Mouse (Mus musculus): ENCODE results near the gene Hist1h3a. TPM values are rescaled to one million over a fixed set of nuclear protein-coding genes. Genes with fewer than 3 reads are reported as not detected.
A peak's percentile ranks its signal among the peaks of the same experiment; 100 is the strongest.

Hist1h3a gene
- polyA plus RNA-seq, 1 experiment from 2014 or later = 3.6 TPM

DNA sequence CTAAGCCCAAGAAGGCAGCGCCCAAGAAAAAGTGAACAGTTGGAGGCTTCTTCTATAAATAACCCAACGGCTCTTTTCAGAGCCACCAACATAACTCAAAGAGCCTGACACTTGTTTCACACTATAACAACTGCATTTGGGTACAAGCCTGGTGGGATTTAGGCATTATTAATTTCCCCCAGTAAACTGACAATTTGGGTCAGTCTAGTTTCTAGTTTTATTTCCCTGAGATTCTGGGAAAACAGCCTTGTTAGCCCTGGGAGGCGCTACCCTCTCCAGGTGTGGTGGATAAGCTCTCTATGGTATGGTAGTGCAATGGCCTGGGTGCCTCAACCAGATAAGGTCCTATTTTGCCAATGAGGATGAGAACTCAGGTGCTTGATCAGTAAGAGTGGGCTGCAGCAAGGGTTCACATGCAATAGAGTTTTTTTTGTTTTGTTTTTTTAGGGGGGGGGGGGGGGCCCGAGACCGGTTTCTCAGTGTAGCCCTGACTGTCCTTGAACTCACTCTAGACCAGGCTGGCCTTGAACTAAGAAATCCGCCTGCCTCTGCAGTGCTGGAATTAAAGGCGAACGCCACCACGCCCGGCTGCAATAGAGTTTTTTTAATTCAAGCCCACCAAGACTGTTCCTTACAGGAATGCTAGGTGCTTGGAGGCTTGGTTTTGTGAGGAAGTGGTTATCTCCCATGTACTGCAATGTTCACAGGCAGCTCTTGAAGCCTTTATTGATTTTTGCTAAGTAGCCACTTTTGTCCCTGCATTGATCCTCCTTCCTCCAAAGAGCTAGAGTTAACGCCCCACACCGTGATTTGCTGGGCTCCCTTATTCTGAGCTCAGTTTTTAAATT is 2.4 kb upstream of the Hist1h3a start:
- H3K36me3 ChIP-seq (replicated peaks) = no peaks in the 10 kb centered on the region
- peak overlapping the region; percentile 91 for H3K27ac ChIP-seq
- WGBS = 33% methylated on average over 12 of the region's 12 CpGs
- H3K4me3 ChIP-seq = peak overlapping the region; percentile 61
- H3K4me1 ChIP-seq = peaks cover 43% of the 10 kb centered on the region
- DNase-seq (ENCODE audit: extremely low spot score, low spot score) = peak; percentile 56
- H3K9me3 ChIP-seq = no peaks in the 10 kb centered on the region
- no peaks in the 10 kb centered on the region for H3K27me3 ChIP-seq (ENCODE audit: poor library complexity, severe bottlenecking)

DNA sequence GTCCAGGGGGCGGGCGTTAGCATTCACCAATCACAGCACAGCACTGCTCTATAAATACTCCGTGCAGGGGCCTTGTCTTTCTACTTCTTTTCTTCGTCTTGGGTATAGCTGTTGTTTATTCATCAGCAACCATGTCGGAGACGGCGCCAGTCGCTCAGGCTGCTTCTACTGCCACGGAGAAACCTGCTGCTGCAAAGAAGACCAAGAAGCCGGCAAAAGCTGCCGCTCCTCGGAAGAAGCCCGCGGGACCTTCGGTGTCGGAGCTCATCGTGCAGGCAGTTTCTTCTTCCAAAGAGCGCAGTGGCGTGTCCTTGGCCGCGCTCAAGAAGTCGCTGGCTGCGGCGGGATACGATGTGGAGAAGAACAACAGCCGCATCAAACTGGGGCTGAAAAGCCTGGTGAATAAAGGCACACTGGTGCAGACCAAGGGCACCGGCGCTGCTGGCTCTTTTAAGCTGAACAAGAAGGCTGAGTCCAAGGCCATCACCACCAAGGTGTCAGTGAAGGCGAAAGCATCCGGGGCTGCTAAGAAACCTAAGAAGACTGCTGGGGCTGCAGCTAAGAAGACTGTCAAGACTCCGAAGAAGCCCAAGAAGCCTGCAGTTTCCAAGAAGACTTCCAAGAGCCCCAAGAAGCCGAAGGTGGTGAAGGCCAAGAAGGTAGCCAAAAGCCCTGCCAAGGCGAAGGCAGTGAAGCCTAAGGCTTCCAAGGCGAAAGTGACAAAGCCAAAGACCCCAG is 1.6 kb upstream of the Hist1h3a start, which contains the start of gene Hist1h1a:
Hist1h1a (plus strand) TSS at position 81 of the 738 bp plus-strand sequence.
- no peaks in the 10 kb centered on the region for H3K36me3 ChIP-seq (replicated peaks)
- H3K27me3 ChIP-seq (ENCODE audit: poor library complexity, severe bottlenecking) = no peaks in the 10 kb centered on the region
- H3K9me3 ChIP-seq = no peaks in the 10 kb centered on the region
- 3% methylated on average over 34 of the region's 34 CpGs for WGBS
- H3K4me1 ChIP-seq = peaks cover 47% of the 10 kb centered on the region
- peak within 1 kb of the TSS; percentile 61 for H3K4me3 ChIP-seq
- H3K27ac ChIP-seq = peak within 1 kb of the TSS; percentile 91
- peak; percentile 90 for DNase-seq (ENCODE audit: extremely low spot score, low spot score)

DNA sequence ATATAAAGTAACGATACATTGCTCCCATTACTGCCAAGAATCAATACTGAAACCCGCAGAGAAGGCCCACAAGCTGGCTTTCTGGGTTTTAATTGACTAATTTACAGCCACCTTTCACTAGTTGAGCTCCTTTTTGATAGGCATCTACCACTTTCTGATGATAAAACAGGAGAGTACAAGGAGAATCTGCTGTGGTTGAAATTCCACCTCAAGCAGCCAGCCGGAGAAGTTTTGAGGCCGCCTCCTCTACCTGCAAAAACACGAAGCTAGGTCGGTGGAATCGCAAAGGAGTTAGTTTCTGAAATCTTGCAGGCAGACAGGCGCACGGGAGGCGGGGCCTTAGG is 1.0 kb upstream of the Hist1h3a start:
- no peak for DNase-seq (ENCODE audit: extremely low spot score, low spot score)
- peak overlapping the region; percentile 91 for H3K27ac ChIP-seq

DNA sequence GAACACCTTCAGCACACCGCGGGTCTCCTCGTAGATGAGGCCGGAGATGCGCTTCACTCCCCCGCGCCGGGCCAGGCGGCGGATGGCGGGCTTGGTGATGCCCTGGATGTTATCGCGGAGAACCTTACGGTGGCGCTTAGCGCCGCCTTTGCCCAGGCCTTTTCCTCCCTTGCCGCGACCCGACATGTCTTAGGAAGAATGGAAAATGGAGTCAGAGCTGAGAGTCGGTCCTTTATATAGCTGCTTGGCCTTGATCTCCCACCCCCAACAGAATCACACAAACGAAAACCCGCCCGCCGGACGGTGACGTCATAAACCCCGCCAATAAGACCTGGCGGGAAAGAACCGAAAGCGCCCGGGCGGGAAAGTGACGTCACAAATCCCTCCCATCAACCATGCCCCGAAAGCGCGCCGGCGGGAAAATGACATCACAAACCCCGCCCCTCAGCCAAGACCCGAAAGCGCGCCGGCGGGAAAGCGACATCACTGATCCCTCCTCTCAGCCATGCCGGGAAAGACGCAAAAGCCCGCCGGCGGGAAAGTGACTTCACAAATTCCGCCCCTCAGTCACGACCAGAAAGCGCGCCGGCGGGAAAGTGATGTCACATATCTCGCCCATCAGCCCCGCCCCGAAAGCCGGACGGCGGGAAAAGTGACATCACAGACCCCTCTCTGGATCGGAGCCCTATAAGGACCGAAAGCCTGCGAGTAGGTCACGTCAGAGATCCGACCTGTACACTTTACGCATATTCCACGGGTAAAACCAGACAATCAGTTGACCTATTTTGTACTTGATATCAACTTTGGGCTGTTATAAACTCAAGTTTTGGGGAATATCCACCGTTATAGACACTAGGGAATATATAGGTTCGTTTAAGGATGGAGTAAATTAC is 968 bp downstream of the Hist1h3a start, which contains the start of gene Hist1h4a:
Hist1h4a (minus strand) TSS at position 259 of the 893 bp plus-strand sequence.
- H3K4me1 ChIP-seq = peaks cover 63% of the 10 kb centered on the region
- peak; percentile 100 for DNase-seq (ENCODE audit: extremely low spot score, low spot score)
- under 1% methylated on average over 68 of the region's 72 CpGs for WGBS
- no peaks in the 10 kb centered on the region for H3K27me3 ChIP-seq (ENCODE audit: poor library complexity, severe bottlenecking)
- H3K4me3 ChIP-seq = peak within 1 kb of the TSS; percentile 61
- H3K27ac ChIP-seq = peak within 1 kb of the TSS; percentile 91
- H3K9me3 ChIP-seq = no peaks in the 10 kb centered on the region
- H3K36me3 ChIP-seq (replicated peaks) = no peaks in the 10 kb centered on the region

More for the DNA sequence above, 1.0 kb upstream of the Hist1h3a start:
- peak overlapping the region; percentile 61 for H3K4me3 ChIP-seq
- H3K9me3 ChIP-seq = no peaks in the 10 kb centered on the region
- no peaks in the 10 kb centered on the region for H3K36me3 ChIP-seq (replicated peaks)
- H3K4me1 ChIP-seq = peaks cover 52% of the 10 kb centered on the region
- H3K27me3 ChIP-seq (ENCODE audit: poor library complexity, severe bottlenecking) = no peaks in the 10 kb centered on the region
- 0% methylated on average over 10 of the region's 10 CpGs for whole genome bisulfite sequencing

GRCm38 (mm10) chr13:23760240-23760971 is 1.8 kb downstream of the Hist1h3a start:
- H3K4me1 ChIP-seq = peaks cover 70% of the 10 kb centered on the region
- no peak for DNase-seq (ENCODE audit: extremely low spot score, low spot score)
- WGBS = 3% methylated on average over 23 of the region's 27 CpGs

DNA sequence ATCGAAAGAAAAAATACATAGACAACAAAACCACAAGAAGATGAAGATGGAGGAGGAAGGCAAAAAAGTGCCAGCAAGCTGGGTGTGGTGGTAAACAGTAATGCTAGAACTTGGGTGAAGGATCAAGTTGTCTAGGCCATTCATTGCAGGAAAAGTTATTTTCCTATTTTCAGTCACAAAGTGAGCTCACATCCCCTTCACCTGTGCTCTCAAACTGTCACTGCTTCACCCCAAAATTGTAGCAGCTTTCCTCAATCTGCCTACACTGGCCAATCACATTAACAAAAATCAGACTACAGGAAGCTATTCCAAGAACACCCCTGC is 2.3 kb downstream of the Hist1h3a start:
- Histone ChIP-seq H3K9me3 (no peaks in the 10 kb centered on the region), H3K27ac (peak overlapping the region; percentile 91), H3K4me1 (peaks cover 66% of the 10 kb centered on the region), H3K27me3 (ENCODE audit: poor library complexity, severe bottlenecking) (no peaks in the 10 kb centered on the region), H3K36me3 (replicated peaks) (no peaks in the 10 kb centered on the region), H3K4me3 (peak overlapping the region; percentile 61)
- WGBS = 65% methylated on average over 1 of the region's 1 CpGs
- peak; percentile 58 for DNase-seq (ENCODE audit: extremely low spot score, low spot score)

More at GRCm38 (mm10) chr13:23760240-23760971, 1.8 kb downstream of the Hist1h3a start:
- H3K27me3 ChIP-seq (ENCODE audit: poor library complexity, severe bottlenecking) = no peaks in the 10 kb centered on the region
- H3K36me3 ChIP-seq (replicated peaks) = no peaks in the 10 kb centered on the region
- peak overlapping the region; percentile 61 for H3K4me3 ChIP-seq
- H3K9me3 ChIP-seq = no peaks in the 10 kb centered on the region
- peak overlapping the region; percentile 91 for H3K27ac ChIP-seq

GRCm38 (mm10) chr13:23759251-23759771 is 2.9 kb downstream of the Hist1h3a start:
- Histone ChIP-seq H3K27ac (peak overlapping the region; percentile 91), H3K4me1 (peaks cover 61% of the 10 kb centered on the region), H3K9me3 (no peaks in the 10 kb centered on the region), H3K36me3 (replicated peaks) (no peaks in the 10 kb centered on the region), H3K27me3 (ENCODE audit: poor library complexity, severe bottlenecking) (no peaks in the 10 kb centered on the region), H3K4me3 (no peak overlapping the region)
- WGBS = 84% methylated on average over 3 of the region's 3 CpGs
- no peak for DNase-seq (ENCODE audit: extremely low spot score, low spot score)

DNA sequence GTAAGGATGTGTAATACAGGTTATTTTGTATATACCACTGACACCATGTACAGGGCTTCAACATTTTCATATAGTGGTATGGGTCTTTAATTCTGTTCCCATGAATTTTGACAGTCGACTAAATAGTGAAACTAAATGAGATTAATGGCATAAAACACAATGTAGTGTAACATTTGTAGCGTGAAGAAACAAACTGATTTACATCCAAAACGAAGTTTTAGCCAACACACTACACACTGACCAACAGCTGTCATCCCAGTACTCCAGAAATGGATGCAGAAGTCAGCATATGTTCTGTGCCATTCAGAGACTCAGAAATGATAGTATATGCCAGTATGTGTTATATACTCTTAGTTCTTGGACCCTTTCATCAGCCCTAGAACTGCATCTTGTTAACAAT is 4.3 kb downstream of the Hist1h3a start:
- 58% methylated on average over 3 of the region's 3 CpGs for WGBS
- peak overlapping the region; percentile 91 for H3K27ac ChIP-seq

DNA sequence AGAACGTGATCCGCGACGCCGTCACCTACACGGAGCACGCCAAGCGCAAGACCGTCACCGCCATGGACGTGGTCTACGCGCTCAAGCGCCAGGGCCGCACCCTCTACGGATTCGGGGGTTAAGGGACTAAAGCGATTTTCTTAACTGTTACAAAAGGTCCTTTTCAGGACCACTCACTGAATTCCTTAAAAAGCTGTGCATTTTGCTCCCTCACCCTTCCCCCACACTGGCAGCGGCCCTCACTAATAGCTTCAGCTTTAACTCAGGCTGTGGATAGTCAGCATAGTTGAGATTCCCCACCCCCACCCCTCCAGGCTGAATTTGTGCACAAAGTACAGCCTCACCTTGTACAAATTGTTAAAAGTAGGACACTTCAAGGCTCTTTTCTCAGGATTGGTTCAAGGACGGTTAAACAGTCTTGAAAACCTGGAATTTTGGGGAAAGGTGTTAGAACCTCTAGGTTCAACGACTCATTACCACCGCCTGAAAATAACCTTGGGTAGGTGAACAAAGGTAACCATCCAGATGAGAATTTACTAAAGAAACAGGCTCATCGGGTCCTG is 4.9 kb downstream of the Hist1h3a start:
- WGBS = 1% methylated on average over 19 of the region's 23 CpGs
- DNase-seq (ENCODE audit: extremely low spot score, low spot score) = peak; percentile 62
- no peaks in the 10 kb centered on the region for H3K36me3 ChIP-seq (replicated peaks)
- no peaks in the 10 kb centered on the region for H3K27me3 ChIP-seq (ENCODE audit: poor library complexity, severe bottlenecking)
- peaks cover 55% of the 10 kb centered on the region for H3K4me1 ChIP-seq
- peak overlapping the region; percentile 54 for H3K4me3 ChIP-seq
- H3K27ac ChIP-seq = peak overlapping the region; percentile 91
- H3K9me3 ChIP-seq = no peaks in the 10 kb centered on the region

More for the DNA sequence above, 4.3 kb downstream of the Hist1h3a start:
- H3K36me3 ChIP-seq (replicated peaks) = no peaks in the 10 kb centered on the region
- H3K27me3 ChIP-seq (ENCODE audit: poor library complexity, severe bottlenecking) = no peaks in the 10 kb centered on the region
- no peak for DNase-seq (ENCODE audit: extremely low spot score, low spot score)
- H3K9me3 ChIP-seq = no peaks in the 10 kb centered on the region
- peaks cover 57% of the 10 kb centered on the region for H3K4me1 ChIP-seq
- H3K4me3 ChIP-seq = peak overlapping the region; percentile 54

GRCm38 (mm10) chr13:23756790-23757189 is 5.4 kb downstream of the Hist1h3a start, which contains the start of gene Hist1h4b:
Gene Hist1h4b (plus strand): TSS chr13:23757013.
- 0% methylated on average over 20 of the region's 22 CpGs for WGBS
- peak within 1 kb of the TSS; percentile 91 for H3K27ac ChIP-seq
- peaks cover 54% of the 10 kb centered on the region for H3K4me1 ChIP-seq
- no peaks in the 10 kb centered on the region for H3K27me3 ChIP-seq (ENCODE audit: poor library complexity, severe bottlenecking)
- H3K36me3 ChIP-seq (replicated peaks) = no peaks in the 10 kb centered on the region
- peak within 1 kb of the TSS; percentile 54 for H3K4me3 ChIP-seq
- H3K9me3 ChIP-seq = no peaks in the 10 kb centered on the region
- DNase-seq (ENCODE audit: extremely low spot score, low spot score) = peak; percentile 91

- Histone ChIP-seq H3K36me3 (replicated peaks) (no peaks in the 10 kb centered on the region), H3K27ac (peak overlapping the region; percentile 91), H3K27me3 (ENCODE audit: poor library complexity, severe bottlenecking) (no peaks in the 10 kb centered on the region), H3K9me3 (no peaks in the 10 kb centered on the region), H3K4me3 (no peak overlapping the region), H3K4me1 (peaks cover 46% of the 10 kb centered on the region)
- DNase-seq (ENCODE audit: extremely low spot score, low spot score) = no peak
Observed at GRCm38 (mm10) chr13:23755000-23755399, 7.2 kb downstream of the Hist1h3a start.

Data from forebrain, embryonic 10.5 days (tissue).